Mouse (Mus musculus) naive thymus-derived CD4-positive, alpha-beta T cell, adult 2 months (primary cell): ENCODE results near the gene Egflam.

Experiments
- DNase-seq: peaks from one replicate; pipeline ENCODE4 v3.0.0-alpha.2; 2011; ENCODE audit warnings: low read depth

Egflam gene

GRCm38 (mm10) chr15:7216581-7217272 is 181.5 kb downstream of the Egflam start:
- DNase-seq, result peak; percentile 6

DNA sequence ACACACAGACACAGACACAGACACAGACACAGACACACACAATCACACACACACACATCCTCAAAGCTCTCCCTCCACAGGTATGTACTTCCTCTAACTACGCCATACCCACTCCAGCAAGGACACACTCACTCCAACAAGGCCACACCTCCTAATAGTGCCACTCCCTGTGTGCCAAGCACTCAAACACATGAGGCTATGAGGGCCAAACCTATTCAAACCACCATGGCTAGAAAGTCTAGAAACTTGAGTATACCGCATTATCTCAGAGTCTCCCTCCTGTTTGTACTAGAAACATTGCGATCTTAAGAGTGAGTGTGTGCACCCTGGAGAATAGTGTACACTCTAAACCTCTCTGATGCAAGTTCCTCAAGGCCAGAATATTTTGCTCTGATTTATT is 182.3 kb downstream of the Egflam start:
- no peak for DNase-seq

GRCm38 (mm10) chr15:7213683-7214082 is 184.5 kb downstream of the Egflam start:
- DNase-seq, result no peak

DNA sequence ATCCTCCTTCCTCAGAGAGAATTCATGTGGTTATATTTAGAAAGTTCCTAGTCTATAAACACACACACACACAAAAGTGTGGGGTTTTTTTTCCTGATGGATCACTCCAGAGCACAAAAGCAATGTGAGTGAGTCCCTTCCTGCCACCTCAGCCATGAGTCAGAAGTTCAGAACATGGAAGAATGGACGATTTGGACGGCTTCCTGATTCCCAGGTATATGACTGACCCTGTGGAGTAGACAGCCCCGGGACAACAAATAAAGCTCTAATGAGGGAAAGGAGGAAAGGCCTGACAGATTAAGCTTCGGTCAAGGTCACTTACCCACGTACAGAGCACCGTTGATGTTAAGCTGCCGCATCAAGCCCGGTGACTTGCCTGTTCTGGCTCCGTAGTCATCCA is 190.0 kb downstream of the Egflam start:
- DNase-seq, result no peak

GRCm38 (mm10) chr15:7207292-7207691 is 190.9 kb downstream of the Egflam start:
- DNase-seq, result no peak

DNA sequence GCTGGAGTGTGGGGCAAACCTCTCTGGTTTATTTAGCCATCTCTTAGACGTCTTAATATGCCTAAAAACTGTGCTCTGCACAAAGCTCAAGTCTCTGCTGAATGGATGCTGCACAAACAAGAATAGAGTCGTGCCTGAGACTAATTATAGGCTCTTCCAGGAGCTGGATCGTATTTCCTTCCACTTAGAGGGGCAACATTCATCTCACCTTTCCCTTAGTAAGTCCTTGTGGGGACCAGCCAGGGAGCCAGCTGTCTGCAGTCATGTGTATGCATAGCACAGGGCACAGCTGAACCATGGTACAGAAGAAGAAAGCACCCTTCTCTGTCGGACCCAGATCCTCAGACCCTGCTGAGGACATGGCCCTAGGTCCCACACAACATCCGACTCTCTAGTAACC is 192.1 kb downstream of the Egflam start:
- DNase-seq, result no peak

GRCm38 (mm10) chr15:7204917-7205316 is 193.3 kb downstream of the Egflam start:
- DNase-seq, result no peak

DNA sequence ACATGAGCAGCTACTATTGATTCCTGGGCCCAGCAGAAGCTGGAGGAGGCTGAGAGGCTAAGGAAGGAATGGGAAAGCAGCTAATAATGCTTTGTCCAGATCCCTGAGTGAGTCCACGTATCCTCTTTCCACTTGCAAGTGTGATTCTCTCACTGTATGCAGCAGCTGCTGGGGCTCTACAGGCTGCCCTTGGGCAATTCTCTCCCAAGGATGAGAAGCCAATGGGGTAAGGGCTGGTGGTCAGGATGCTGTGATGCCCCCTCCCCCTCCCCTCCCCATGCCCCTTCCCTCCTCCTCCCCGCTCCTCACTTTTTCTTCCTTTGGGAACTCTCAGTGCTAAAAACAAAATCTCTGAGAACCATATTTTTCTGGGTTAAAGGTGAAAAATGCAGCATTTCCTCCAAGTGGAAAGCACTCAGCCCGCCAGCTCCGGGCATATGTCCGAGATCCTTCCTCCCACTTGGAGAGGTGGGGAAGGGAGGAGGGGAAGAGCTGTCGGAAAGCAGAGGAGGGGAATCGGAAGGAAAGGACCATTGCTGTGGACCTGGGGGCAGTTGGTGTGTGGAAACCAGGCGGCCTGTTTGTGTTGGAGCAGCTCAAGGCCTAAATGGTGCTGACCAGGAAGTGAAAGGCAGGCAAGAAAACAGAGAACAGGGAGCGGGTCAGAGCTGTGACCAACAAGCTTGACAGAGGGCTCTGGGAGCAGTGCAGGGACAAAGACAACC is 194.4 kb downstream of the Egflam start:
- DNase-seq, result no peak

DNA sequence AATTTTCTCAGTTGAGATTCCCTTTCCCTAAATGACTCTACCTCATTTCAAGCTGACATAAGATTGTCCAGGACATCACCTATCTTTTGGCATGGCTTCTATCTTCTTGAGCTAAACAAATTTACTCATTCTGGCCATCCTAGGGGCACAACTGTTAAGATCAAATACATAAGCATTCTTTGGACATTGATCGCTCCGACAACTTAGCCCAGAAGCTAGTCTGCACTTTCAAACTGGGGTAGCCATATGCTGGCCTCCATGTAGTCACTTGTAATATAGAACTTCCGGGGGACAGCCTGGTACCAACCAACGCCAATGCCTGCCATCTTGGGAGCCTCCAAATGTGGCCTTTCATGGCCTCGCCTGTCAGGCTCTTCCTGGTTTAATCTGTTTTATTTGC is 195.2 kb downstream of the Egflam start:
- DNase-seq, result no peak

- DNase-seq, result no peak
These were observed 196.5 kb downstream of the Egflam start for GRCm38 (mm10) chr15:7201421-7202380.

DNA sequence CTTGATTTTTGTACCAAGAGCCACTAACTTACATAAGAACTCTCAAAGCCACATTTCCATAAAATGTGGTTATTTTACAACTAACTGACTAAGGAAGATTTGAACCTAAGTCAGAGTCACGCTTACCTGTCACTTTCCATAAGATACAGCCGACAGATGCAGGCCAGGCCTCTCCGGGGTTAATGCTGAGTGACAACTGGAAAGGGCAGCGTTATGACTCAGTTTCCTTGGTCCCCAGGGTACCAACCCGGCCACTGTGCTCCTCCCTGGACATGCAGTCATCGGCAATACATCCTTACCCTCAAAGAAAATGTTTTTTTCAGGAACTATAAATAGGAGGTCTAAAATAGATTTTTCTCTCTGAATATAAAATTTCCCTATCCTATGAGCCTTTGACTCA is 197.9 kb downstream of the Egflam start:
- DNase-seq, result no peak

DNA sequence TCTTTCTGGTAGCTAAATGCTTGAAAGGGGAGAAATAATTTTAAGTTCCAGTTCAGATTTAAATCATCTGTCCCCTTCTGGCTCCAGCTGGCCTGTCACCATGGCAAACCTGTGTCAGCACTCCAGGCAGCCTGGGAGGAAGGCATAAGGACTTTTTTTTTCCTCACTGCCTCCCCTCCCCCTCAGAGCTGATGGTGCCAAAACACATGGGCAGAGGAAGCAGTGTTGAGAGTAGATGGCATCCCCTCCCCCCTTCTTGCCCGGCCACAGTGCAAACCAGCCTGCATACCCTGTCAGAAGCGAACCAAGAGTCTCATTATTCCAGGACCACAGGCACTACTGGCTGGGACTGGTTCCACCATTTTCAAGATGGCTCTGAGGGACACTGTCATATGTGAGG is 199.4 kb downstream of the Egflam start:
- no peak for DNase-seq

GRCm38 (mm10) chr15:7197652-7198445 is 200.3 kb downstream of the Egflam start:
- DNase-seq, result no peak

DNA sequence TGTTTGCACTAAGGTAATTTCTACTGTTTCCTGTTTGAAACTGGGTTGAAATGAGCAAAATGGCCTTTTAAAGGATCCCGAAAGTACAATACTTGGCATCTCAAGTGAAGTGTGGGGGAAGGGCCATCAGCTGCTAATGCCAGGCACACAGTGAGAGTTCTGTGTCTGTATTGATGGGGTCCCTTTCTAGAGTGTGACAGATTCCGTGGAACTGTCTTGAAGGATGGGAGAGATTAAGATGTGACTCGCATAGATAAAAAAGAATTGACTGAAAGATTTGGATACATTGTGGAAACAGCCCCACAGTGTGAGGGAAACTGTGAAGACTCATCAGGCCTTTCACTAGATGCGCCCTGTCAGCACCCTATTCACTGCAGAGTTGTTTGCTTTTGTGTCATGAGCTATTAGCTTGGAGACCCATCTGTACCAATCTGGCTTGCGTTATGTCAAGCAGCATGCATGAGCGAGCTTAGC is 203.4 kb downstream of the Egflam start:
- no peak for DNase-seq

DNA sequence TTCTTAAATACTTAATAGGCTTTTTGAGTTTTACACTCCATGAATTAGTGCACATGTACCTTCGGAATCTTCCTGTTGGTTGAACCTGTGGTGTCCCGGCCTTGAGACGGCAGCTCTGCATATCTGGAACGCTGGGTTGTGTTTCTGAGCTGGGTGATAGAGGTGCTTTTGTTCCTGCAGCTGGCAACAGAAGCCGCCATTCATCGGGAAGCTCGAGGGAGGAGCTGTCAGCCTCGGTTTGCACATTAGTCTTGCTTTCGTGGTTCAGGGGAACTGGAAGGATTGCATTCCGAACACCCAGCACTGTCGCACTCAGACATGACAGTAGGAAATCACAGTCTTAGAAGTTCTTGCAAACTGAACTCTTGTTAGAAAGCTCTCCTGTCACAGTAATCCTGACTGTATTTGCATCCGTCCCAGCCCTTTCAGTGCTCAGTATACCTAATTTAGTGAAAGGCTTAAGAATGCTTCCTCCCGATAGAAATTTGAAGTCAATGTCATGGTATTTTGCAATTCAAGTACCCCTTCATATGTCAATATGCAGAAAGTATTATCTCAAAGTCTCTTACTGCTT is 204.0 kb downstream of the Egflam start:
- DNase-seq, result no peak

DNA sequence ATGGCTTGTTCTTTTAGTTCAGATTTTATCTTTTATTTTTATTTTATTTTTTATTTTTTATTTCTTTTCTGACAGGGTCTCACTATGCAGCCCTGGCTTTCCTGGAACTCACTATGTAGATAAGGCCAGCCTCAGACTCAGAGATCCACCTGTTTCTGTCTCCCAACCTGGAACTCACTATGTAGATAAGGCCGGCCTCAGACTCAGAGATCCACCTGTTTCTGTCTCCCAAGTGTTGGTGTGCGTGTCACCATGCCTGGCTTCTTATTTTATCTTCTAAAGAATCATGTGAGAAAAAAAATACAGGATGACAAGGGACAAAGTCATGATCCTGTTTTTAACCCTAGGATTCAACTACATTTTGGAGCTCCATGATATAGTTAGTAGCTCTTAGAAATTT is 205.6 kb downstream of the Egflam start:
- DNase-seq, result no peak

- no peak for DNase-seq
These were observed 207.1 kb downstream of the Egflam start for GRCm38 (mm10) chr15:7191074-7191473.

DNA sequence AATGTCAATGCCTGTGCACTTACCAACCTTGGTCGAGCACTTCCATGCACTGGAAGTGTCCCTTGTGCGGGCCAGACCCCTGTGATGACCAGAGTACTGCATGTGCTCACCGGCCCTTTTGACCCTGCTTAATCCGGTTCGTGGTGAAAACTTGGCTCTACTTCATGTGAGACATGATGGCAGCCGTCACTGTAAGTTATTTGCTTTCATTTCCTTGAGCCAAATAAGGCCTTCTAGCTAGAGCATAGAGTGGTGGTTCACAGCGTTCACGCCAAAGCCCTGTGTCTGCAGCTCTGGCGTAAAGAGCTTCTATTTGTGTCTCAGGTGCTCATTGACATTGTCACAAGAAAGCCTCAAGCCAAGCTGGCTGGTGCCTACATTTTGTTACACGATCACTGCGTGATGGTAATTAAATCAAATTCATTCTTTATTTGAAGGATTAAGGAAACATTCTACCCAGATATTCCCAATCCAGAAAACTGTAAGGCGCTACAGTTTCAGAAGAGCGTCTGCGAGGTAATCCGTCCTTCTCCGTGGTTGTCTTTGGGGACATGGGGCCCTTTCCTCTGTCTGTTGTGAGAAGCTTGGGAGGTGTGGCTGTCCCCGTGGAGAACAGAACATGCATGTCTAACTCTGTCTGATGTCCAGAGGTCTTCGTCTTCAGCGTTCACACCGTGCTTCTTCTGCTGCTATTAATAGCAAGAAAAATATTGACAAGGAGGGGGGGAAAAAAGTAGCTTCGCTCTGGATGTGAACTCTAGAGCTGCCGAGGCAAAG is 208.3 kb downstream of the Egflam start:
- DNase-seq, result no peak

GRCm38 (mm10) chr15:7187682-7188081 is 210.5 kb downstream of the Egflam start:
- DNase-seq, result no peak

DNA sequence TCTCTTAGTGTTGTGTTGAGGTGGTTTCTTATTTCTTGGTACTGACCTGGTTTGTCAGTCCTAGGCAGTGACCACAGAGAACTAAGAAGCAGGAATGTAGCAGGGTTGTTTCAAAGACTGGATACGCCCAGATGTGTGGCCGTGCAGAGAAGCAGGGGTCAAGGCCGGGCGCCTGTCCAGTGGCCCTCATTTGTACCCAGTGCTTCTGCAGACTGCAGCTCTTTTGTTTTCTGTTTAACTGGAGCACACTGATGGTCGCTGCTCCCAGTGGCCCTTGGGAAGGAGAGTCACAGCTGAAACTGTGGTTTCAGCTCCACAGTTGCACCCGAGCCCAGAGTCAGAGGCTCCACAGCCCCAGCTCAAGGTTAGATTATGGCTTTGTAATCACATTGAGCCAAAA is 217.6 kb downstream of the Egflam start:
- no peak for DNase-seq

DNA sequence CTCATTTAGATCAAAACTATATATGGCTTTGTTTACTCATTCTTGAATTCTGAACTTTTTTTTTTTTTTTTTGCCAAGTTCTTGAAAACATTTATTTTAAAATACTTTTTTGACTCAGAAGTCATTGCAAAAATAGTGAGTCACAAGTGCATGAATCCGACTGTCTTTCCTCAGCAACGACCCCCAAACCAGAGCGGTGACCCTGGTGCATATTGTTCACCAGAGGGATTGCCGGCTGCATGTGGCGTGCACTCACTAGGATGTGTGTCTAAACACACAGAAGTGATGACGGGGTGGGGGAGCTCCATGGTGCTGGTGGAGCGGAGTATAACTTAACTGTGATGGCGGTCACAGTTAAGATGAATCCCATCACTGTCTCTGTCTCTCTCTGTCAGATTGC is 224.4 kb downstream of the Egflam start:
- no peak for DNase-seq
